Mouse (Mus musculus) small intestine, adult 2 months (tissue): Measurements from ENCODE around the gene Agbl5. TPM values are rescaled to one million over a fixed set of nuclear protein-coding genes. Genes with fewer than 3 reads are reported as not detected.
"Not testable (repeated sequence)": the region's sequence is repeated elsewhere in the genome, so short reads cannot be mapped to it uniquely, and the experiment has no call there.

Experiments used
- H3K27ac ChIP-seq: fragments of 200-500 bp; 2 replicates; pipeline ENCODE4 v1.5.1; 2012; ENCODE audit warnings: low read depth, low read length, control low read depth, inconsistent platforms; ENCODE audit not compliant: insufficient read depth
- H3K27me3 ChIP-seq: fragments of 200-500 bp; 2 replicates; pipeline ENCODE4 v1.6.1; 2012; ENCODE audit warnings: mild to moderate bottlenecking, moderate library complexity, low read length, inconsistent platforms; ENCODE audit not compliant: control insufficient read depth, insufficient read depth
- H3K36me3 ChIP-seq: fragments of 200-500 bp; 2 replicates; pipeline ENCODE4 v1.6.1; 2012; ENCODE audit warnings: mild to moderate bottlenecking, low read length, control low read depth, inconsistent platforms; ENCODE audit not compliant: control insufficient read depth, insufficient read depth
- H3K4me1 ChIP-seq: fragments of 200-500 bp; 2 replicates; pipeline ENCODE4 v1.6.1; 2012; ENCODE audit warnings: low read length, inconsistent platforms, mixed read lengths; ENCODE audit not compliant: control insufficient read depth, insufficient read depth, insufficient read length
- H3K4me3 ChIP-seq: fragments of 200-500 bp; 2 replicates; pipeline ENCODE4 v1.5.1; 2012; ENCODE audit warnings: low read depth, mild to moderate bottlenecking, control low read depth, inconsistent platforms, low read length, moderate library complexity
- CTCF ChIP-seq: fragments of 200-500 bp; IDR thresholded peaks from 2 replicates; pipeline ENCODE4 v1.5.1; 2012; ENCODE audit warnings: low read depth, mild to moderate bottlenecking, control low read depth, inconsistent platforms, low read length, moderate library complexity, mixed read lengths; ENCODE audit not compliant: insufficient replicate concordance, insufficient read length; ENCODE audit errors: extremely low read depth
- POLR2A ChIP-seq: fragments of 200-500 bp; IDR thresholded peaks from 2 replicates; pipeline ENCODE4 v1.6.1; 2012; ENCODE audit warnings: low read depth, mild to moderate bottlenecking, control low read depth, inconsistent platforms, low read length, moderate library complexity
- WGBS: fragments of 180-500 bp; shearing (Covaris S2); methylation state at CpG from one replicate; pipeline ENCODE4 v1.1.7; 2018; 5-methylcytosine and 5-hydroxymethylcytosine counted together
- polyA plus RNA-seq: library from polyadenylated mRNA; depleted of rRNA; stranded (reverse); fragments of >200 nt; gene quantifications from 2 replicates; pipeline ENCODE4 v1.2.3, GENCODE M21; 2012

The Agbl5 gene
- polyA plus RNA-seq, 1 experiment = 10.2 TPM

DNA sequence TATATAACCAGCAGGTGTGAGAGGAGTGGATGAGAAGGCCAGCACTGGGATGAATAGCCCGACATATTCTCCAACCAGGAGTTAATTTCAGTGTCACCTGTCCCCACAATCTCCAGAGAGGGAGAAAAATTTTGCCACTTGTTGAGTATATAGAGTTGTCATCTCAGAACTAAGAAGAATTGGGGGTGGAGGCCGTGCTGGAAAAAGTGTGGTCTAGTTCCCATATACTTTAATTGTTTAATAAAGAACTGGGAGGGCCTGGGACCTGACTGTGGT lies 18.4 kb upstream of the Agbl5 start:
- Histone ChIP-seq H3K4me1 (peaks cover 4% of the 10 kb centered on the region; the same call in 1 of the 2 replicates), H3K27ac (0 out of 2 replicates have a peak overlapping the region, but pooled peaks have one; percentile 3), H3K4me3 (peak overlapping the region; percentile 73), H3K36me3 (peaks cover 36% of the 10 kb centered on the region), H3K27me3 (no peaks in the 10 kb centered on the region)
- WGBS = 7% methylated on average over 2 of the region's 2 CpGs
- no peak for TF ChIP-seq POLR2A
- no peak for TF ChIP-seq CTCF

DNA sequence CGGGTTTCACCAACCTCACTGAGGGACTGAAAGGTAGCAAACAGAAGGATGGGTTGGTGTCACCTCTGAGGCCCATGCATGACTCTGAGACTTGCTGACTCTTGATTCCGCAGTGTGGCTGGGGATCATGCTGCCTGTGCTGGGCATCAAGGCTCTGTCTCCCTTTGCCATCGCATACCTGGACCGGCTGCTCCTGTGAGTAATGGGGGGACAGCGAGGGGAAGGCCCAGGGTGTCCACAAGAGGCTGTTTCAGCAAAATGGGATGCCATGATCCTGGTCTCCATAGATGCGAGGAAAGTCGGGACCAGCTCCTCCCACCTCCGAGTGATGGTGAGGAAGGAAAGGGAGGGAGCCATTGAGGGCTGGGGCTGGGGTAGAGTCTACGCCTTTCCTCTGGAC lies 15.9 kb upstream of the Agbl5 start:
- Histone ChIP-seq H3K27me3 (no peaks in the 10 kb centered on the region), H3K27ac (no peak overlapping the region), H3K4me3 (no peak overlapping the region), H3K4me1 (peaks cover 4% of the 10 kb centered on the region; the same call in 1 of the 2 replicates), H3K36me3 (peaks cover 60% of the 10 kb centered on the region)
- TF ChIP-seq POLR2A (no peak), CTCF (no peak)
- 91% methylated on average over 9 of the region's 9 CpGs for WGBS

DNA sequence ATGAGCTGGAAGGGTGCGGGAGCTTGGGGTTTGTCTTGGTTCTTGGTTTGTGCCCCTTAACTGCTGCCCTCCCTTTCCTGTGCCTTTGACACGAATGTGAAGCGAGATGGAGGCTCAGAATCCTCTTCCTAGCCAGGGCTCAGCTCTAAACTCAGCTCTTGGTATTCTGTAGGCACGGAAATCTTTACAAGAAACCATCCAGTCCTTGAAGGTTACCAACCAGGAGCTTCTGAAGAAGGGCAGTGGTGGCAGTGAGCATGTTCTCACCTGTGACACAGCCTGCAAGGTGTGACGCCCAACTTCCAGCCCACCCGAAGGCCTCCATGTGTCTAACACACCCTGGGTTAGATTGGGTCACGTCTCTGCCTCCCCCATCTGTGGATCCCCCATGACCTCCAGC lies 14.1 kb upstream of the Agbl5 start:
- Histone ChIP-seq H3K36me3 (peaks cover 64% of the 10 kb centered on the region), H3K27ac (no peak overlapping the region), H3K27me3 (no peaks in the 10 kb centered on the region), H3K4me3 (no peak overlapping the region), H3K4me1 (peaks cover 4% of the 10 kb centered on the region; the same call in 1 of the 2 replicates)
- no peak for TF ChIP-seq POLR2A
- TF ChIP-seq CTCF = no peak
- 85% methylated on average over 7 of the region's 7 CpGs for WGBS

DNA sequence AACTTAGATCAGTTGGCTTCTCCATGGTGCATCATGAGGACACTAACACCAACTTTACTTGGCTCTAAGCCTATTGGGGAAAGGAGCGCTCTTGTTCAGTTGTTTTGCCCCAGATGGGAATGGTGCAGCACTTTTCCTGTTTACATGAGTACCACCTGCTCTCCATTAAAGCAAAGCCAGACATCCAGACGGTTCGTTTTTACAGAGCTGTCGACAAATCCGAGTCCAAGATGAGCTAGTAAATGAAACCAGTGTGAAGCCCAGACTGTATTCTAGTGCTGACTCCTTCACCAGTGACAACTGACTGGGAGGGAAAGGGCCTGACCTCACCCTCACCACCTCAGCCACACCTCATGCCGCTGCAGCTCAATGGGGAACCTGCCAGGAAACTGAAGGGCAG lies 9.9 kb upstream of the Agbl5 start:
- 47% methylated on average over 6 of the region's 6 CpGs for WGBS
- no peak for TF ChIP-seq POLR2A
- no peak for TF ChIP-seq CTCF
- Histone ChIP-seq H3K36me3 (peaks cover 40% of the 10 kb centered on the region), H3K4me3 (no peak overlapping the region), H3K27ac (no peak overlapping the region), H3K4me1 (no peaks in the 10 kb centered on the region), H3K27me3 (no peaks in the 10 kb centered on the region)

DNA sequence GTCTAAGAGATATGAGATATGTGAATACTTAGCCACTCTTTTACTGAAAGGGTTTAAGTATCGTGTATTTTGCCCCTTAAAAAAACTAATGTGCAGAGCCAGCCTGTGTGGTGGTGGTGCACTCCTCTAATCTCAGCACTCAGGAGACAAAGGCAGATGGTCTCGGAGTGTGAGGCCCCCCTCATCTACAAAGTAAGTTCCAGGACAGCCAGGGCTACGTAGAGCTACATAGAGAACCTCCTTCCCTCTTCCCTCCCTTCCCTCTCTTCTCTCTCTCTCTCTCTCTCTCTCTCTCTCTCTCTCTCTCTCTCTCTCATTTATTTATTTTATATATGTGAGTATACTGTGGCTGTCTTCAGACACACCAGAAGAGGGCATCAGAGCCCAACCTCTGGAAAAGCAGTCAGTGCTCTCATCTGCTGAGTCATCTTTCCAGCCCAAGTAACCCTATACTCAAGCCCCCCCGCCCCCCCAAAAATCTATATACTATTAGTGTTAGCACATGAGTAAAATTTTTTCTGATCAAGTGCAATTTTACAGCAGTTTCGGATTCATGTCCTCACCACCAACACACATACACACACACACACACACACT lies 9.0 kb upstream of the Agbl5 start:
- WGBS = 75% methylated on average over 5 of the region's 5 CpGs
- TF ChIP-seq POLR2A (no peak), CTCF (no peak)
- no peaks in the 10 kb centered on the region for H3K4me1 ChIP-seq
- no peak overlapping the region for H3K4me3 ChIP-seq
- peaks cover 33% of the 10 kb centered on the region for H3K36me3 ChIP-seq
- H3K27ac ChIP-seq = no peak overlapping the region
- no peaks in the 10 kb centered on the region for H3K27me3 ChIP-seq

DNA sequence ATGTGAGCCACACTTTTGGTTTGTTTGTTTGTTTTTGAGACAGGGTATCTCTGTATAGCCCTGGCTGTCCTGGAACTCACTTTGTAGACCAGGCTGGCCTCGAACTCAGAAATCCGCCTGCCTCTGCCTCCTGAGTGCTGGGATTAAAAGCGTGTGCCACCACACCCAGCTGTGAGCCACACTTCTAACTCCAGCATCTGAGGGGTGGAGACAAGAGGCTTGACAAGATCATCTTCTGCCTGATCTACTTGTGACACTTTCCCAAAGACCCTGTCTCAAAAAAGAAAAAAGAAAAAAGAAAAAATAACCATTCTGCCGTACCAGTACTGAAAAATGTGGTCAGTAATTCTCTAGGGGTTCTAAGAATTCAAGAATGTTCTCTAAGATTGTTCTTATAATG lies 6.7 kb upstream of the Agbl5 start:
- H3K36me3 ChIP-seq = peaks cover 12% of the 10 kb centered on the region
- H3K4me1 ChIP-seq = not testable (repeated sequence)
- 80% methylated on average over 4 of the region's 4 CpGs for WGBS

DNA sequence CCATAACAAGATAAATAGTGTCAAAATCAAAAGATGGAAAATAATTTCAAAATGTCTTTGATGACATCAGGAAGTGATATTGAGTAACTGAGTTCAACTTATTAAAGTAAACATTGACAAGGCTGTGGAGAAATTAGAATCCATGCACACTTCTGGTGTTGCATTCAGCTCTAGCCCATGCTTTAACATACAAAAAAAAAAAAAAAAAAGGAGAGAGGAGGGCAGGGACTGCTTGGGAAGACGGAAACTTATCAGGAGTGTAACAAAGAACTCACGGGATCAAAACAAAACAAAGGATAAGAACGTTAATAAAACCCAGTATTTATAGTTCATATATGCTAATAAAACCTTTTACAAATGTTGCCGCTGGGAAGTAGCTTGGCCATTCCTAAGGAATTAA lies 2.3 kb upstream of the Agbl5 start:
- H3K27ac ChIP-seq = no peak overlapping the region
- WGBS = 16% methylated on average over 4 of the region's 4 CpGs
- H3K4me1 ChIP-seq = no peaks in the 10 kb centered on the region; the same call in 1 of the 2 replicates
- H3K4me3 ChIP-seq = no peak overlapping the region
- no peaks in the 10 kb centered on the region for H3K27me3 ChIP-seq
- TF ChIP-seq POLR2A (no peak), CTCF (no peak)
- H3K36me3 ChIP-seq = no peaks in the 10 kb centered on the region

More for the DNA sequence above, 6.7 kb upstream of the Agbl5 start:
- H3K27me3 ChIP-seq, H3K4me3 ChIP-seq, H3K27ac ChIP-seq: not testable (repeated sequence)

DNA sequence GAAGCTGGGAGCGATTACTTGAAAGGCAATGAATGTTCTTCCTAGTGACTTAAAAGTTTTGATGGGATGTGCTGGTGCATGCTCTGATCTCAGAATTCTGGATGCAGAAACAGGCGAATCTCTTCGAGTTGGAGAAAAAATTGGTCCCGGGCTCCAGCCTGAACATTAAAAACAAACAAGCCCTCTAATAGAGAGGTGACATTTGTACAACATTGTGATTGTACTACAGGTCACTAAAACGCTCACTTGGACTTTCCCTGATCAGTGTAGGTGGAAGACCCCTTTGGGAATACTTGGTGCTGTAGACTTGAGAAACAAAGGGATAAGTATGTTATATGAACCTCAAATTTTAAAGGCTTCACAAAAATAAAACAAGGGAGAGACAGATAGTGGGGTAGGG lies 1.8 kb upstream of the Agbl5 start:
- 6% methylated on average over 5 of the region's 5 CpGs for WGBS
- TF ChIP-seq POLR2A (no peak), CTCF (no peak)
- Histone ChIP-seq H3K27ac (no peak overlapping the region), H3K36me3 (no peaks in the 10 kb centered on the region), H3K4me1 (no peaks in the 10 kb centered on the region; the same call in 1 of the 2 replicates), H3K4me3 (no peak overlapping the region), H3K27me3 (no peaks in the 10 kb centered on the region)
